Mouse (Mus musculus): Measurements from ENCODE around the gene Ppl. TPM values are rescaled to one million over a fixed set of nuclear protein-coding genes. Genes with fewer than 3 reads are reported as not detected.
A peak's percentile ranks its signal among the peaks of the same experiment; 100 is the strongest.

The Ppl gene
- polyA plus RNA-seq, 1 experiment from 2014 or later = 1.6 TPM

DNA sequence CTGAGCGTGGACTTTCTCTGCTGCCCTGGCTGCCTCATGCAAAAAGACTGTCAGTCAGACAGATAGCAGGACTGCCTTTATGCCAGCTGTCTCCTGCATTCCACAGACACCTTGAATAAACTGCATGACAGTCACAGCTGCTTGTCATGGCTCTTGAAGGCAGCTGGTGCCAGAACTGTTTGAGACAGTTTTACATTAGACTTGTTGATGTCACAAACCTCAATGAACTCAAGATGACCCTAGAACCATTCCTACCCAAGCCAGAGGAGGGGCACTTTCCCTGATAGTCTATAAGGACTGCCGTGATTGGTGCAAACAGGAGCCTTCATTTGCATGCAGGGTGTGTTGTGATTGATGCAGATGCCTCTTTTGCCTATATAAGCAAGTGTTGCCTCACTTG is 18.6 kb downstream of the Ppl start:
- Histone ChIP-seq H3K27ac (replicated peaks; ENCODE audit: low read depth, low read length) (no peak overlapping the region), H3K9ac (ENCODE audit: low read length) (no peak overlapping the region), H3K36me3 (ENCODE audit: control insufficient read depth, insufficient read depth, low read length) (no peaks in the 10 kb centered on the region), H3K27me3 (ENCODE audit: control insufficient read depth, insufficient read depth, low read length) (no peaks in the 10 kb centered on the region), H3K4me1 (ENCODE audit: control insufficient read depth, insufficient read depth, low read length) (no peaks in the 10 kb centered on the region), H3K9me3 (ENCODE audit: control insufficient read depth, low read length) (no peaks in the 10 kb centered on the region), H3K4me3 (ENCODE audit: low read depth, low read length) (no peak overlapping the region), H3K4me2 (ENCODE audit: low read depth, severe bottlenecking) (peak overlapping the region; percentile 2; the same call in 1 of the 2 replicates)
- no peak for ATAC-seq (ENCODE audit: insufficient number of reproducible peaks, low FRiP score, low TSS enrichment, low read depth)
- WGBS = 70% methylated on average over 2 of the region's 2 CpGs
- no peak for DNase-seq (ENCODE audit: low spot score)

DNA sequence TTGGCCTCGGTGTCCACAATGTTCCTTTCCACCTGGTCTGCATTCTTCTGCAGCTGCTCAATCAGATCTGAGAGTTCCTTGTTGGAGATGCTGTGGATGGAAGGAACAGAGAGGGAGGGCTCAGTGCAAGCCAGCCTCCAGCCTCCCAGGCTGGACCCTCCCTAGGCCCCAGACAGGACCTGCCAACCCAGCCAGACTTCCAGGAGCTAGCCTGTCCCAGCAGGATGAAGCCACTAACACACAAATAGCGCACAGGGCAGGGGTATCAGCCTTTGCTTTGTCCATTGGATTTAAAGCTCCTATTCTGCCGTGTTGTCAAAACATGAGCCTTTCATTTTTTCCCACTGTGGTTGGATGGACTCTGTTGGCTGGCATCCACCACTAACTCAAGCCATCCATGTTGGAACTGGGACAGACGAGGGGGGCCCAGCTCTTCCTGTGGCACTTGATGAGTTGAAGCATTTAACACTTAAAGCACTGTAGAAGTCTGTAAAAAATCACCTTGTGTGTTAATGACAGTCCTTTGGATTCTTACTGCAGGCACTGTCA is 19.1 kb downstream of the Ppl start:
- ATAC-seq (ENCODE audit: insufficient number of reproducible peaks, low FRiP score, low TSS enrichment, low read depth) (no peak), DNase-seq (ENCODE audit: low spot score) (no peak)
- no peak overlapping the region for H3K27ac ChIP-seq (replicated peaks; ENCODE audit: low read depth, low read length)
- no peaks in the 10 kb centered on the region for H3K27me3 ChIP-seq (ENCODE audit: control insufficient read depth, insufficient read depth, low read length)
- no peak overlapping the region for H3K4me2 ChIP-seq (ENCODE audit: low read depth, severe bottlenecking)
- no peaks in the 10 kb centered on the region for H3K36me3 ChIP-seq (ENCODE audit: control insufficient read depth, insufficient read depth, low read length)
- 79% methylated on average over 4 of the region's 4 CpGs for WGBS
- H3K9ac ChIP-seq (ENCODE audit: low read length) = no peak overlapping the region
- no peak overlapping the region for H3K4me3 ChIP-seq (ENCODE audit: low read depth, low read length)
- H3K4me1 ChIP-seq (ENCODE audit: control insufficient read depth, insufficient read depth, low read length) = no peaks in the 10 kb centered on the region
- no peaks in the 10 kb centered on the region for H3K9me3 ChIP-seq (ENCODE audit: control insufficient read depth, low read length)

DNA sequence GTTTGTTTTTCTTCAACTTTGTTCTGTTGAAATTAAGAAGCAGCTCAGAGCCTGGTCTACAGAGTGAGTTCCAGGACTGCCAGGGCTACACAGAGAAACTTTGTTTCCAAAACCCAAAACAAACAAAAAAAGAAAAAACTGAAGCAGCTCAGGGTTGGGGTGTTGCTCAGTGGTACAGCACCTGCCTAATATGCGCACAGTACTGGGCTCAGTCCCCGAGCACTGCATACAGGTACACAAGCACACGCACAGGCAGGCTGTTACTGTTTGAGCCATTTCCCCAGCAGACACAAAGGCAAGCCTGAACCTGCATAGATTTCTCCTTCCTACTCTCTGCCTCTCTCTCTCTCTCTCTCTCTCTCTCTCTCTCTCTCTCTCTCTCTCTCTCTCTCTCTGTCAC is 21.2 kb downstream of the Ppl start:
- 82% methylated on average over 3 of the region's 3 CpGs for WGBS
- H3K36me3 ChIP-seq (ENCODE audit: control insufficient read depth, insufficient read depth, low read length) = no peaks in the 10 kb centered on the region
- H3K9ac ChIP-seq (ENCODE audit: low read length) = no peak overlapping the region
- no peak overlapping the region for H3K4me2 ChIP-seq (ENCODE audit: low read depth, severe bottlenecking)
- no peaks in the 10 kb centered on the region for H3K4me1 ChIP-seq (ENCODE audit: control insufficient read depth, insufficient read depth, low read length)
- no peak overlapping the region for H3K4me3 ChIP-seq (ENCODE audit: low read depth, low read length)
- DNase-seq (ENCODE audit: low spot score) (no peak), ATAC-seq (ENCODE audit: insufficient number of reproducible peaks, low FRiP score, low TSS enrichment, low read depth) (no peak)
- H3K27me3 ChIP-seq (ENCODE audit: control insufficient read depth, insufficient read depth, low read length) = no peaks in the 10 kb centered on the region
- no peaks in the 10 kb centered on the region for H3K9me3 ChIP-seq (ENCODE audit: control insufficient read depth, low read length)
- H3K27ac ChIP-seq (replicated peaks; ENCODE audit: low read depth, low read length) = no peak overlapping the region

DNA sequence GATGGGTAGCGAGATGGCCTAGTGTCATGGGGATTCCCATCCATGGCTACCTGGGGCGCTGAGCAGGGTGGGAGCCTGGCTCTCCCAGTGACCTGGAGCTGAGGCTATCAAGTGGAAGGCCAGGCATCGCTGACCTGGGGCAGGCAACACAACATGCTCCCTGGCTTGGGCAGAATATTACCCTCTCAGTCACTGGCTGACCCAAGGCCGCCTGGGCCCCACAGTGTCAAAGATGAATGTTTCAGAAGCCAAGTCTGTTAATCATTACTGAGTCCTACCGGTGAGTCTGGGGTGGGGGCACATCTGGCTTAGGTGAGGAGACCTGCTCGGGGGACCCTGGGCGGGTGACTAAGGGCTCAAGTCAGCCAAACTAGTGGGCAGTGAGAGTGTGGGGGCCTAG is 22.3 kb downstream of the Ppl start:
- H3K36me3 ChIP-seq (ENCODE audit: control insufficient read depth, insufficient read depth, low read length) = no peaks in the 10 kb centered on the region
- no peak overlapping the region for H3K4me3 ChIP-seq (ENCODE audit: low read depth, low read length)
- WGBS = 57% methylated on average over 7 of the region's 7 CpGs
- H3K4me1 ChIP-seq (ENCODE audit: control insufficient read depth, insufficient read depth, low read length) = no peaks in the 10 kb centered on the region
- no peak for ATAC-seq (ENCODE audit: insufficient number of reproducible peaks, low FRiP score, low TSS enrichment, low read depth)
- H3K4me2 ChIP-seq (ENCODE audit: low read depth, severe bottlenecking) = no peak overlapping the region
- H3K27me3 ChIP-seq (ENCODE audit: control insufficient read depth, insufficient read depth, low read length) = no peaks in the 10 kb centered on the region
- no peaks in the 10 kb centered on the region for H3K9me3 ChIP-seq (ENCODE audit: control insufficient read depth, low read length)
- no peak overlapping the region for H3K9ac ChIP-seq (ENCODE audit: low read length)
- no peak overlapping the region for H3K27ac ChIP-seq (replicated peaks; ENCODE audit: low read depth, low read length)
- DNase-seq (ENCODE audit: low spot score) = no peak

DNA sequence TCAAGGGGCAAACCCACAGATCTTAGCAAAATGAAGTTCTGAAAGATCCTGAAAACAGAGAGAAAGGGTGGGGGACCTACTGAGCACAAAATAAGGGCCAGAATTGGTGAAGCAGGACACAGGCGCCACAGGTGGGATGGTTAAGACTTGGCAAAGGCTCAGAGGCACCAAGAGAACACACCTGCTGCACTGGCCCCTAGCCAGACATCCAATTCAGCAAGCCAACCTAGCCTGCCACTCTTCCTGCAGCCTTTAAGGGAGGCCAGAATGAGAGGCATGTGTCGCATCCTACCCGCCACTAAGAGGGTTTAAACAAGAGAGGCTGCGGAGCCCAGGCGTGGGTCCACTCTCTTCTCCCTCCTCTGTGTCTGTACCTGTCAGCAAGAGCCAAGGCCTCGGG is 31.2 kb downstream of the Ppl start:
- ATAC-seq (ENCODE audit: insufficient number of reproducible peaks, low FRiP score, low TSS enrichment, low read depth) = no peak

DNA sequence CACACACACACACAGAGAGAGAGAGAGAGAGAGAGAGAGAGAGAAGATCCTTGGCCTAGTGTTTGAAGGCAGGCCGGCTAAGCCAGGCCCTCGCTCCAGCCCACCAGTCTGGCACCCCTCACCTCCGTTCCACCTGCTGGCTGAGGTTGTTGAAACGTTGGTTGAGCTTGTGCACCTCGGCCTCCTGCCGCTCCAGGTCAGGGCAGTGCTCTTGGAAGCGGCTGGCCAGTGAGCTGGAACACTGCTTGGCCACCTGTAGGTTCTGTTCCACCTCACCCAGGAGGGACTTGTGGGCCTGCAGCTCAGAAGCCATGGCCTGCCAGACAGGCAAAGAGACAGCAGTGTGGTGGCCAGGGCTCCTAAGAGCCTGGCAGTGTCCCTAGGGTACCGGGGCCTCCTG is 35.7 kb downstream of the Ppl start:
- WGBS = 87% methylated on average over 8 of the region's 8 CpGs
- no peak for ATAC-seq (ENCODE audit: insufficient number of reproducible peaks, low FRiP score, low TSS enrichment, low read depth)
- H3K4me3 ChIP-seq (ENCODE audit: low read depth, low read length) = no peak overlapping the region

More for the DNA sequence above, 31.2 kb downstream of the Ppl start:
- no peaks in the 10 kb centered on the region for H3K4me1 ChIP-seq (ENCODE audit: control insufficient read depth, insufficient read depth, low read length)
- no peaks in the 10 kb centered on the region for H3K36me3 ChIP-seq (ENCODE audit: control insufficient read depth, insufficient read depth, low read length)
- H3K27ac ChIP-seq (replicated peaks; ENCODE audit: low read depth, low read length) = no peak overlapping the region
- H3K9ac ChIP-seq (ENCODE audit: low read length) = no peak overlapping the region
- no peaks in the 10 kb centered on the region for H3K27me3 ChIP-seq (ENCODE audit: control insufficient read depth, insufficient read depth, low read length)
- H3K9me3 ChIP-seq (ENCODE audit: control insufficient read depth, low read length) = no peaks in the 10 kb centered on the region
- no peak overlapping the region for H3K4me2 ChIP-seq (ENCODE audit: low read depth, severe bottlenecking)
- DNase-seq (ENCODE audit: low spot score) = no peak
- H3K4me3 ChIP-seq (ENCODE audit: low read depth, low read length) = no peak overlapping the region
- 91% methylated on average over 6 of the region's 6 CpGs for WGBS

DNA sequence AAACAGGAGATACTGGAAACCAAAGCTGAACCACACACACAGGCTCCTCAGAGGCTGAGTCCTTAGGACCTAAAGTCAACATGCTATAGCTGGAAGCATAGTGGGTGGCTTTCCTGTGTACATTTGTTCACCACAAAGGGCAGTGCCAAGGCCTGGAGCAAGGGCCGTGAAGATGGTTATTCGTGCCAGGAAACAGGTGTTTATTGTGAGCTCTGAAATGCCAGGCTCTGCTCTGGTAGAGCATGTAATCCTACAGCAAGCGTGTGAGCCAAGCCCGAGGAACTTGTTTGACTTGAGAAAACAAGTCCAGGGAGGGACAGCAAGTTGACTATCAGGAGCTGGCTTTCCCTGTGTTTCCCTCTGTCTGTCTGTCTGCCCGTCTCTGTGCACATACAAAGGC is 38.9 kb downstream of the Ppl start:
- DNase-seq (ENCODE audit: low spot score) = no peak
- no peak for ATAC-seq (ENCODE audit: insufficient number of reproducible peaks, low FRiP score, low TSS enrichment, low read depth)
- WGBS = 91% methylated on average over 5 of the region's 5 CpGs

More for the DNA sequence above, 35.7 kb downstream of the Ppl start:
- Histone ChIP-seq H3K36me3 (ENCODE audit: control insufficient read depth, insufficient read depth, low read length) (no peaks in the 10 kb centered on the region), H3K4me2 (ENCODE audit: low read depth, severe bottlenecking) (no peak overlapping the region), H3K27ac (replicated peaks; ENCODE audit: low read depth, low read length) (no peak overlapping the region), H3K4me1 (ENCODE audit: control insufficient read depth, insufficient read depth, low read length) (no peaks in the 10 kb centered on the region), H3K9ac (ENCODE audit: low read length) (no peak overlapping the region), H3K9me3 (ENCODE audit: control insufficient read depth, low read length) (no peaks in the 10 kb centered on the region), H3K27me3 (ENCODE audit: control insufficient read depth, insufficient read depth, low read length) (no peaks in the 10 kb centered on the region)
- DNase-seq (ENCODE audit: low spot score) = no peak

DNA sequence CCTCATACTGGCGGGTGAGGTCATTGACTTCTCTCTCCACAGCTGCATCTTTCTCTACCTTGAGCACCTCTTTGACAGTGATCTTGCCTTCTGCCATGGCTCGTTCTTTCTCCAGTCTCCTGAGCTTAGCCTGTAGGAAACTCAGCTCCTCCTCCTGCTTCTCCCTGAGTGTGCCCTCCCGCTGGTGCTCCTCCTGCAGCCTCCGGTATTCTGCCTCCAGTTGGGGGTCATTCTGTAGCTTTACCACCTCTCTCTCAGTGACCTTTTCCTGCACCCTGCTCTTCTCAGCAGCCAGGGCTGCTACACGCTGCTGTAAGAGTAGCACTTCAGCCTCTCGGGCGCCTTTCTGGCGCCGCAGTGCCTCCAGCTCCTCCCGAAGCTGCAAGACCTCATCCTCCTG is 43.2 kb downstream of the Ppl start:
- WGBS = 60% methylated on average over 10 of the region's 10 CpGs
- no peak overlapping the region for H3K4me3 ChIP-seq (ENCODE audit: low read depth, low read length)
- H3K4me2 ChIP-seq (ENCODE audit: low read depth, severe bottlenecking) = no peak overlapping the region
- DNase-seq (ENCODE audit: low spot score) (no peak), ATAC-seq (ENCODE audit: insufficient number of reproducible peaks, low FRiP score, low TSS enrichment, low read depth) (no peak)
- peaks cover 14% of the 10 kb centered on the region for H3K36me3 ChIP-seq (ENCODE audit: control insufficient read depth, insufficient read depth, low read length)
- no peaks in the 10 kb centered on the region for H3K27me3 ChIP-seq (ENCODE audit: control insufficient read depth, insufficient read depth, low read length)
- H3K9me3 ChIP-seq (ENCODE audit: control insufficient read depth, low read length) = no peaks in the 10 kb centered on the region
- H3K4me1 ChIP-seq (ENCODE audit: control insufficient read depth, insufficient read depth, low read length) = no peaks in the 10 kb centered on the region
- no peak overlapping the region for H3K9ac ChIP-seq (ENCODE audit: low read length)
- no peak overlapping the region for H3K27ac ChIP-seq (replicated peaks; ENCODE audit: low read depth, low read length)

More for the DNA sequence above, 38.9 kb downstream of the Ppl start:
- Histone ChIP-seq H3K4me3 (ENCODE audit: low read depth, low read length) (no peak overlapping the region), H3K27me3 (ENCODE audit: control insufficient read depth, insufficient read depth, low read length) (no peaks in the 10 kb centered on the region), H3K4me2 (ENCODE audit: low read depth, severe bottlenecking) (no peak overlapping the region), H3K36me3 (ENCODE audit: control insufficient read depth, insufficient read depth, low read length) (0 out of 2 replicates have a peak, but pooled peaks cover under 1% of the 10 kb centered on the region), H3K9me3 (ENCODE audit: control insufficient read depth, low read length) (no peaks in the 10 kb centered on the region), H3K4me1 (ENCODE audit: control insufficient read depth, insufficient read depth, low read length) (no peaks in the 10 kb centered on the region), H3K27ac (replicated peaks; ENCODE audit: low read depth, low read length) (no peak overlapping the region), H3K9ac (ENCODE audit: low read length) (no peak overlapping the region)

DNA sequence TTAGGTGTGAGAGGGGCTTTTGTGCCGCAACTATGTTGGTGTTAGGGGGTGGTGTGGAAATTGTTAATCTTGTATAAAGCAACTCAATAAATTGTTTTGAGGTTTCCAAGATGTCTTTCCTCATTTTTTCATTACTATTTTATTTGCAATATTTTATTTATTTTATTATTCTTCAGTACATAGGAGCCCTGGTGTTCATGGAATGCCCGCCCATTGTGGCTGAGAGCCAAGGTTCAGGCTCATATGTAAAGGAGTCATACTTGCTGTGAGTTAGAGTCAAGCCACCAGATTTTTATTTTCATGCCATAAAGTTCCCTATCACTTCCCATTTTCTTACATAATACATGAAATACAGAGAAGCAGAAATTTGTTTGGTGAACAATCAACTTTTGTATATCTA is 46.0 kb downstream of the Ppl start:
- Histone ChIP-seq H3K36me3 (ENCODE audit: control insufficient read depth, insufficient read depth, low read length) (peaks cover 30% of the 10 kb centered on the region), H3K4me3 (ENCODE audit: low read depth, low read length) (no peak overlapping the region), H3K9ac (ENCODE audit: low read length) (no peak overlapping the region), H3K4me2 (ENCODE audit: low read depth, severe bottlenecking) (no peak overlapping the region), H3K4me1 (ENCODE audit: control insufficient read depth, insufficient read depth, low read length) (no peaks in the 10 kb centered on the region), H3K9me3 (ENCODE audit: control insufficient read depth, low read length) (no peaks in the 10 kb centered on the region), H3K27me3 (ENCODE audit: control insufficient read depth, insufficient read depth, low read length) (no peaks in the 10 kb centered on the region), H3K27ac (replicated peaks; ENCODE audit: low read depth, low read length) (no peak overlapping the region)
- WGBS = 95% methylated on average over 2 of the region's 2 CpGs
- ATAC-seq (ENCODE audit: insufficient number of reproducible peaks, low FRiP score, low TSS enrichment, low read depth) = no peak
- DNase-seq (ENCODE audit: low spot score) = no peak

Data from limb, embryonic 11.5 days (tissue).